Mouse (Mus musculus): Measurements from ENCODE around the gene Trim34a. TPM values are rescaled to one million over a fixed set of nuclear protein-coding genes. Genes with fewer than 3 reads are reported as not detected.

Trim34a gene
- polyA plus RNA-seq, 1 experiment from 2014 or later, result 1.4 TPM

Other genes starting within 250 kb of the Trim34a start
- not detected in 2 replicates for gene Olfr638, start 245.7 kb upstream of the Trim34a start, polyA plus RNA-seq (2015; fragmentation: Nextera tagmentation; extraction: Ambion mirVana)
- not detected in 2 replicates for gene Olfr639, start 227.2 kb upstream of the Trim34a start, polyA plus RNA-seq (2015; fragmentation: Nextera tagmentation; extraction: Ambion mirVana)
- gene Olfr640, start 218.9 kb upstream of the Trim34a start, polyA plus RNA-seq (2015; fragmentation: Nextera tagmentation; extraction: Ambion mirVana), result not detected in 2 replicates
- gene Olfr641, start 209.0 kb upstream of the Trim34a start, polyA plus RNA-seq (2015; fragmentation: Nextera tagmentation; extraction: Ambion mirVana), result not detected in 2 replicates
- not detected in 2 replicates for gene Olfr642, start 191.8 kb upstream of the Trim34a start, polyA plus RNA-seq (2015; fragmentation: Nextera tagmentation; extraction: Ambion mirVana)
- not detected in 2 replicates for gene 4930516K23Rik, start 183.0 kb upstream of the Trim34a start, polyA plus RNA-seq (2015; fragmentation: Nextera tagmentation; extraction: Ambion mirVana)
- not detected in 2 replicates for gene Olfr644, start 172.6 kb upstream of the Trim34a start, polyA plus RNA-seq (2015; fragmentation: Nextera tagmentation; extraction: Ambion mirVana)
- gene Olfr645, start 159.0 kb upstream of the Trim34a start, polyA plus RNA-seq (2015; fragmentation: Nextera tagmentation; extraction: Ambion mirVana), result not detected in 2 replicates
- gene Olfr646, start 139.6 kb upstream of the Trim34a start, polyA plus RNA-seq (2015; fragmentation: Nextera tagmentation; extraction: Ambion mirVana), result not detected in 2 replicates
- gene Ubqln5, start 114.6 kb upstream of the Trim34a start, polyA plus RNA-seq (2015; fragmentation: Nextera tagmentation; extraction: Ambion mirVana), result not detected in 2 replicates
- not detected in 2 replicates for gene Olfr643, start 107.1 kb upstream of the Trim34a start, polyA plus RNA-seq (2015; fragmentation: Nextera tagmentation; extraction: Ambion mirVana)
- not detected in 2 replicates for gene Ubqln3, start 101.2 kb upstream of the Trim34a start, polyA plus RNA-seq (2015; fragmentation: Nextera tagmentation; extraction: Ambion mirVana)
- gene Ubqlnl, start 93.9 kb upstream of the Trim34a start, polyA plus RNA-seq (2015; fragmentation: Nextera tagmentation; extraction: Ambion mirVana), result not detected in 2 replicates
- gene Olfm5, start 79.6 kb upstream of the Trim34a start, polyA plus RNA-seq (2015; fragmentation: Nextera tagmentation; extraction: Ambion mirVana), result not detected in 2 replicates
- 0.04 and 0.05 TPM in 2 replicates for gene Olfr648, start 61.1 kb upstream of the Trim34a start, polyA plus RNA-seq (2015; fragmentation: Nextera tagmentation; extraction: Ambion mirVana)
- not detected in 2 replicates for gene Olfr649, start 48.5 kb upstream of the Trim34a start, polyA plus RNA-seq (2015; fragmentation: Nextera tagmentation; extraction: Ambion mirVana)
- 0.22 and 0.37 TPM in 2 replicates for gene Trim6, start 25.7 kb upstream of the Trim34a start, polyA plus RNA-seq (2015; fragmentation: Nextera tagmentation; extraction: Ambion mirVana)
- gene Trim5, start 43.6 kb downstream of the Trim34a start, polyA plus RNA-seq (2015; fragmentation: Nextera tagmentation; extraction: Ambion mirVana), result 0.33 and 0.43 TPM in 2 replicates
- 2.8 and 3.0 TPM in 2 replicates for gene Trim12a, start 71.0 kb downstream of the Trim34a start, polyA plus RNA-seq (2015; fragmentation: Nextera tagmentation; extraction: Ambion mirVana)
- gene Trim34b, start 85.0 kb downstream of the Trim34a start, polyA plus RNA-seq (2015; fragmentation: Nextera tagmentation; extraction: Ambion mirVana), result 0.13 TPM in 1 of 2 replicates, not detected in the other
- 0.97 and 1.0 TPM in 2 replicates for gene Trim12c, start 108.9 kb downstream of the Trim34a start, polyA plus RNA-seq (2015; fragmentation: Nextera tagmentation; extraction: Ambion mirVana)
- 0.23 and 0.31 TPM in 2 replicates for gene Trim30b, start 125.4 kb downstream of the Trim34a start, polyA plus RNA-seq (2015; fragmentation: Nextera tagmentation; extraction: Ambion mirVana)
- 0.30 and 0.34 TPM in 2 replicates for gene Trim30c, start 156.4 kb downstream of the Trim34a start, polyA plus RNA-seq (2015; fragmentation: Nextera tagmentation; extraction: Ambion mirVana)
- gene Trim30a, start 220.7 kb downstream of the Trim34a start, polyA plus RNA-seq (2015; fragmentation: Nextera tagmentation; extraction: Ambion mirVana), result 2.3 and 2.6 TPM in 2 replicates